Mouse (Mus musculus): Measurements from ENCODE around the gene Atp7b. TPM values are rescaled to one million over a fixed set of nuclear protein-coding genes. Genes with fewer than 3 reads are reported as not detected.

The Atp7b gene
- not detected in 3 replicates for total RNA-seq (2017)

- ATAC-seq (replicated peaks; ENCODE audit: insufficient number of reproducible peaks, low FRiP score, low TSS enrichment, poor library complexity, severe bottlenecking), result peak; percentile 21; the same call in 1 of the 2 replicates
These were observed at the start of gene Atp7b for GRCm38 (mm10) chr8:22059821-22060445. Gene Atp7b (minus strand): TSS chr8:22060305.

- ATAC-seq (replicated peaks; ENCODE audit: insufficient number of reproducible peaks, low FRiP score, low TSS enrichment, poor library complexity, severe bottlenecking), result no peak
These were observed 46.9 kb upstream of the Atp7b start for GRCm38 (mm10) chr8:22107020-22107419.

GRCm38 (mm10) chr8:22091568-22091967, 31.5 kb upstream of the Atp7b start:
- ATAC-seq (replicated peaks; ENCODE audit: insufficient number of reproducible peaks, low FRiP score, low TSS enrichment, poor library complexity, severe bottlenecking), result no peak

- no peak for ATAC-seq (replicated peaks; ENCODE audit: insufficient number of reproducible peaks, low FRiP score, low TSS enrichment, poor library complexity, severe bottlenecking)
These were observed 29.1 kb upstream of the Atp7b start for GRCm38 (mm10) chr8:22089226-22089625.

- peak; percentile 56; the same call in 1 of the 2 replicates for ATAC-seq (replicated peaks; ENCODE audit: insufficient number of reproducible peaks, low FRiP score, low TSS enrichment, poor library complexity, severe bottlenecking)
These were observed 19.4 kb upstream of the Atp7b start for GRCm38 (mm10) chr8:22079313-22080007.

- no peak for ATAC-seq (replicated peaks; ENCODE audit: insufficient number of reproducible peaks, low FRiP score, low TSS enrichment, poor library complexity, severe bottlenecking)
These were observed 1.0 kb upstream of the Atp7b start for GRCm38 (mm10) chr8:22061126-22061525.

GRCm38 (mm10) chr8:22060446-22060889, 363 bp upstream of the Atp7b start, which contains the start of gene Alg11:
Gene Alg11 (plus strand): TSS chr8:22060721.
- peak; percentile 99 for ATAC-seq (replicated peaks; ENCODE audit: insufficient number of reproducible peaks, low FRiP score, low TSS enrichment, poor library complexity, severe bottlenecking)

GRCm38 (mm10) chr8:22059153-22059738, 859 bp downstream of the Atp7b start:
- ATAC-seq (replicated peaks; ENCODE audit: insufficient number of reproducible peaks, low FRiP score, low TSS enrichment, poor library complexity, severe bottlenecking), result no peak

GRCm38 (mm10) chr8:22058368-22058767, 1.7 kb downstream of the Atp7b start:
- no peak for ATAC-seq (replicated peaks; ENCODE audit: insufficient number of reproducible peaks, low FRiP score, low TSS enrichment, poor library complexity, severe bottlenecking)

GRCm38 (mm10) chr8:22056850-22057249, 3.3 kb downstream of the Atp7b start:
- ATAC-seq (replicated peaks; ENCODE audit: insufficient number of reproducible peaks, low FRiP score, low TSS enrichment, poor library complexity, severe bottlenecking), result no peak

- ATAC-seq (replicated peaks; ENCODE audit: insufficient number of reproducible peaks, low FRiP score, low TSS enrichment, poor library complexity, severe bottlenecking), result no peak
These were observed 4.6 kb downstream of the Atp7b start for GRCm38 (mm10) chr8:22055492-22055877.

- ATAC-seq (replicated peaks; ENCODE audit: insufficient number of reproducible peaks, low FRiP score, low TSS enrichment, poor library complexity, severe bottlenecking), result no peak
These were observed 5.2 kb downstream of the Atp7b start for GRCm38 (mm10) chr8:22054674-22055491.

- ATAC-seq (replicated peaks; ENCODE audit: insufficient number of reproducible peaks, low FRiP score, low TSS enrichment, poor library complexity, severe bottlenecking), result peak; percentile 63; the same call in 1 of the 2 replicates
These were observed 12.2 kb downstream of the Atp7b start for GRCm38 (mm10) chr8:22047699-22048464.

GRCm38 (mm10) chr8:22043706-22044105, 16.4 kb downstream of the Atp7b start:
- ATAC-seq (replicated peaks; ENCODE audit: insufficient number of reproducible peaks, low FRiP score, low TSS enrichment, poor library complexity, severe bottlenecking), result no peak

- ATAC-seq (replicated peaks; ENCODE audit: insufficient number of reproducible peaks, low FRiP score, low TSS enrichment, poor library complexity, severe bottlenecking), result no peak
These were observed 17.6 kb downstream of the Atp7b start for GRCm38 (mm10) chr8:22042515-22042914.

GRCm38 (mm10) chr8:22040153-22040509, 20.0 kb downstream of the Atp7b start:
- no peak for ATAC-seq (replicated peaks; ENCODE audit: insufficient number of reproducible peaks, low FRiP score, low TSS enrichment, poor library complexity, severe bottlenecking)

GRCm38 (mm10) chr8:22039468-22040152, 20.5 kb downstream of the Atp7b start:
- ATAC-seq (replicated peaks; ENCODE audit: insufficient number of reproducible peaks, low FRiP score, low TSS enrichment, poor library complexity, severe bottlenecking), result no peak

GRCm38 (mm10) chr8:22037022-22037421, 23.1 kb downstream of the Atp7b start:
- no peak for ATAC-seq (replicated peaks; ENCODE audit: insufficient number of reproducible peaks, low FRiP score, low TSS enrichment, poor library complexity, severe bottlenecking)

All from monocyte, adult 5-6 weeks (primary cell).